Mouse (Mus musculus) olfactory bulb, adult 2 months (tissue): Measurements from ENCODE around the gene Klhl12. TPM values are rescaled to one million over a fixed set of nuclear protein-coding genes. Genes with fewer than 3 reads are reported as not detected.

Experiments
- H3K27ac ChIP-seq: fragments of 200-500 bp; 2 replicates; pipeline ENCODE4 v1.5.1; 2012; ENCODE audit warnings: low read depth, low read length; ENCODE audit not compliant: insufficient read depth
- H3K4me1 ChIP-seq: fragments of 200-500 bp; 2 replicates; pipeline ENCODE4 v1.6.1; 2012; ENCODE audit warnings: low read length; ENCODE audit not compliant: control insufficient read depth, insufficient read depth
- H3K4me3 ChIP-seq: fragments of 200-500 bp; 2 replicates; pipeline ENCODE4 v1.5.1; 2012; ENCODE audit warnings: mild to moderate bottlenecking, low read depth, low read length, moderate library complexity; ENCODE audit not compliant: insufficient read depth
- CTCF ChIP-seq: fragments of 200-500 bp; IDR thresholded peaks from 2 replicates; pipeline ENCODE4 v1.5.1; 2012; ENCODE audit warnings: low read depth, mild to moderate bottlenecking, low read length, moderate library complexity; ENCODE audit not compliant: insufficient read depth
- POLR2A ChIP-seq: fragments of 200-500 bp; IDR thresholded peaks from 2 replicates; pipeline ENCODE4 v1.6.1; 2012; ENCODE audit warnings: mild to moderate bottlenecking, low read depth, low read length, moderate library complexity; ENCODE audit not compliant: insufficient read depth
- WGBS: fragments of 180-500 bp; shearing (Covaris S2); methylation state at CpG from one replicate; pipeline ENCODE4 v1.1.7; 2018; 5-methylcytosine and 5-hydroxymethylcytosine counted together
- polyA plus RNA-seq: library from polyadenylated mRNA; stranded (reverse); fragments of >200 nt; gene quantifications from 2 replicates; pipeline ENCODE4 v1.2.4, GENCODE M21; 2012; ENCODE audit warnings: low replicate concordance; ENCODE audit not compliant: missing spikeins, insufficient read depth, insufficient read length

Klhl12 gene
- polyA plus RNA-seq, 1 experiment = not detected

DNA sequence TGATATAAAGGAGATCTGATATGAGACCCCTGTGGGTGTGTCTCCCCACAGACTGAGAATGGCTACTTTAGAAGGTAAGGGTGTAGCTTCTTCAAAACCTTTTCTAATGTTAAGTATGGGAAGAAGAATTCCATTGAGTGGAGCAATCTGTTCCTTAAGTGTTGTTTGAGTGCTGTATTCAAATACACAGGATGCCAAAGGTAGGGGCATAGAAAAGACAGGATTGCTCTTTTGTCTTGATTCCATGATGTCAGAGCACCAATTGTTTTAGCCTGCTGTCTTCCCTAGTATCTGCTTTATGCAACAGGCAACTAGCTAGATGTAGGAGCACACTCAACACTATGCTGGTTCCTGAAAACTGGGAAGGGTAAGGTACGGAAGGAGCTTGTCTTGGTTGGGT lies 79.7 kb downstream of the Klhl12 start:
- no peaks in the 10 kb centered on the region for H3K4me1 ChIP-seq
- WGBS = 98% methylated on average over 1 of the region's 1 CpGs
- H3K27ac ChIP-seq = no peak overlapping the region
- TF ChIP-seq CTCF = no peak
- TF ChIP-seq POLR2A = no peak
- H3K4me3 ChIP-seq = no peak overlapping the region

GRCm38 (mm10) chr1:134535513-134535912 lies 80.2 kb downstream of the Klhl12 start:
- Histone ChIP-seq H3K27ac (no peak overlapping the region), H3K4me1 (no peaks in the 10 kb centered on the region), H3K4me3 (no peak overlapping the region)
- TF ChIP-seq CTCF (no peak), POLR2A (no peak)
- WGBS = 70% methylated on average over 3 of the region's 3 CpGs

GRCm38 (mm10) chr1:134540610-134541009 lies 85.3 kb downstream of the Klhl12 start:
- Histone ChIP-seq H3K4me3 (no peak overlapping the region), H3K27ac (no peak overlapping the region), H3K4me1 (no peaks in the 10 kb centered on the region)
- TF ChIP-seq CTCF (no peak), POLR2A (no peak)
- 97% methylated on average over 10 of the region's 10 CpGs for WGBS

Other genes with a start within 250 kb of the Klhl12 start
- gene Adora1, start 220.1 kb upstream of the Klhl12 start, polyA plus RNA-seq = not detected in 2 replicates
- not detected in 2 replicates for gene Myog, start 165.5 kb upstream of the Klhl12 start, polyA plus RNA-seq
- not detected in 2 replicates for gene Ppfia4, start 122.6 kb upstream of the Klhl12 start, polyA plus RNA-seq
- not detected in 2 replicates for gene Tmem183a, start 93.6 kb upstream of the Klhl12 start, polyA plus RNA-seq
- not detected in 2 replicates for gene 4933406M09Rik, start 69.6 kb upstream of the Klhl12 start, polyA plus RNA-seq
- not detected in 2 replicates for gene Cyb5r1, start 50.0 kb upstream of the Klhl12 start, polyA plus RNA-seq
- not detected in 2 replicates for gene Adipor1, start 40.2 kb upstream of the Klhl12 start, polyA plus RNA-seq
- not detected in 2 replicates for gene Rabif, start 39.1 kb downstream of the Klhl12 start, polyA plus RNA-seq
- gene Mgat4e, start 94.2 kb downstream of the Klhl12 start, polyA plus RNA-seq = not detected in 2 replicates
- 557 TPM in 1 of 2 replicates, not detected in the other for gene Kdm5b, start 104.6 kb downstream of the Klhl12 start, polyA plus RNA-seq
- gene Syt2, start 191.1 kb downstream of the Klhl12 start, polyA plus RNA-seq = not detected in 2 replicates